Comparison of ENCODE assay signal across 8 mouse cellular contexts in the genomic region with DNA sequence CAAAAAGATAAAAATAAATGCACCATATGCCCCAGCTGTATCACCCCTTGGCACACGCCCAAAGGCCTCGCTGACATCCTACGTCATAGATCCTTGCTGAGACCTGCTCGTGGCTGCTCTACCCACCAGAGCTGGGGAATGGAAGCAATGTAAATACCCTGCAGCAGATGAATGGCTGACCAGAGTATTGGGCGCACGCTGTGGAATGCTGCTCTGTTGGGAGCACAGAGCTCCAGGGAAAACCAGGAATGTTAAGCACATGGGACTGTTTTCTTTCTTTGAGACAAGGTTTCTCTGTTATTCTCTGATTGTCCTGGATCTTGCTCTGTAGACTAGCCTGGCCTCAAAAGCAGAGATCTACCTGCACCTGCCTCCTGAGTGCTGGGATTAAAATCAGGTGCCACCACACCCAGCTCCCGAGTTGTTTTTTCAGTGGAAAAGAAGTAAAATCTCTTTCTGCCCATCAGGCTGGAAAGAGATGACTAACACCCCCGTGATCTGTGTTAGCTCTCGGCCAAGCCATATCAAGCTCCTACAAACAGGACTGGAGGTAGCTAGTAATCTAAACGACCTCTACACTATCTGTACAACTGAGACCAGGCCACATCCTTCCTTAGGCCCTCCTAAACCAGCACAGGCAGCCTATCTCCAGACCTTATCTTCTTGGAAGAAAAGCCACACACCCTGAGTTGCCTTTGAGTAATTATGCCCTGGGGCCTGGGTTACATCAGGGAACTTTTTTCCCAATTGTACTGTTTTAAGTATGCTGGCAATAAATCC. TPM values are rescaled to one million over a fixed set of nuclear protein-coding genes. Genes with fewer than 3 reads are reported as not detected.
A peak's percentile ranks its signal among the peaks of the same experiment; 100 is the strongest.
DNase-seq lines count a peak whose midpoint lies in the region; ATAC-seq and TF ChIP-seq lines count a peak whose summit lies in the region.

No protein-coding gene starts in this region.

- CTCF ChIA-PET in Patski (lab: Charles Lee) = interaction anchor here (0.9 to 6.3 kb wide), 20 partner anchors 11 to 164 kb away, joined by 3 to 84 read pairs (median 9); partner anchors contain the start of genes Pip5k1a, Psmd4 and Vps72

- intact Hi-C loops in heart, postnatal 25 days (cut with DNase I) = no loop called here

- H3K4me1 ChIP-seq in heart, embryonic 15.5 days (replicated peaks) = peaks cover 30% of the 10 kb centered on the region
- peaks cover 11% of the 10 kb centered on the region for H3K4me1 ChIP-seq in embryonic facial prominence, embryonic 15.5 days
- H3K4me1 ChIP-seq in liver, embryonic 15.5 days (replicated peaks) = peaks cover 34% of the 10 kb centered on the region
- H3K4me1 ChIP-seq in neural tube, embryonic 15.5 days = 0 out of 2 replicates have a peak, but pooled peaks cover 4% of the 10 kb centered on the region

- no peak for DNase-seq in heart, postnatal 25 days (ENCODE audit: low spot score)
- DNase-seq in 3T3-L1 (ENCODE audit: low read depth, low spot score) (peak; percentile 85), Patski (ENCODE audit: low read depth, low spot score) (peak; percentile 73)
- DNase-seq in thymus, postnatal 0 days (ENCODE audit: low spot score) = no peak

- in situ Hi-C loops in Patski (cut with MboI; ENCODE audit: low pct_unique_long_range_greater_than_20kb) = no loop called here

- POLR2A ChIA-PET in Patski (lab: Charles Lee) = interaction anchor here (0.5 to 1.2 kb wide), 6 partner anchors 9 to 50 kb away, joined by 3 to 6 read pairs (median 4); no protein-coding TSS in a partner anchor

- H3K27ac ChIP-seq in heart, embryonic 15.5 days = peak overlapping the region; percentile 86
- H3K27ac ChIP-seq in embryonic facial prominence, embryonic 15.5 days (replicated peaks) = peak overlapping the region; percentile 61; the same call in 1 of the 2 replicates
- peak overlapping the region; percentile 80 for H3K27ac ChIP-seq in liver, embryonic 15.5 days (replicated peaks)
- no peak overlapping the region; the same call in 1 of the 2 replicates for H3K27ac ChIP-seq in neural tube, embryonic 15.5 days (replicated peaks)

- H3K4me2 ChIP-seq in heart, embryonic 15.5 days = peak overlapping the region; percentile 28
- no peak overlapping the region for H3K4me2 ChIP-seq in embryonic facial prominence, embryonic 15.5 days (replicated peaks)
- peak overlapping the region; percentile 51 for H3K4me2 ChIP-seq in liver, embryonic 15.5 days
- H3K4me2 ChIP-seq in neural tube, embryonic 15.5 days = no peak overlapping the region

- H3K36me3 ChIP-seq in heart, embryonic 15.5 days = peaks cover 12% of the 10 kb centered on the region
- H3K36me3 ChIP-seq in embryonic facial prominence, embryonic 15.5 days = peaks cover 16% of the 10 kb centered on the region
- peaks cover 21% of the 10 kb centered on the region for H3K36me3 ChIP-seq in liver, embryonic 15.5 days (replicated peaks)
- peaks cover 24% of the 10 kb centered on the region for H3K36me3 ChIP-seq in neural tube, embryonic 15.5 days

- no peak overlapping the region for H3K9ac ChIP-seq in heart, embryonic 15.5 days
- no peak overlapping the region for H3K9ac ChIP-seq in embryonic facial prominence, embryonic 15.5 days
- 0 out of 2 replicates have a peak overlapping the region, but pooled peaks have one; percentile 6 for H3K9ac ChIP-seq in liver, embryonic 15.5 days
- H3K9ac ChIP-seq in neural tube, embryonic 15.5 days (replicated peaks) = no peak overlapping the region

- no peak for TF ChIP-seq CTCF in Patski (IDR thresholded peaks at IDR 0.05)

- peak; percentile 71 for ATAC-seq in heart, embryonic 15.5 days (replicated peaks; ENCODE audit: insufficient number of reproducible peaks, insufficient read depth, low FRiP score, low read depth)
- peak; percentile 58 for ATAC-seq in Patski
- 0 out of 2 replicates have a peak, but pooled peaks have one; percentile 53 for ATAC-seq in embryonic facial prominence, embryonic 15.5 days (ENCODE audit: insufficient number of reproducible peaks, low FRiP score, low TSS enrichment, low read depth)
- ATAC-seq in liver, embryonic 15.5 days (ENCODE audit: insufficient read depth) = peak; percentile 89
- no peak for ATAC-seq in neural tube, embryonic 15.5 days (ENCODE audit: low FRiP score)

- no peaks in the 10 kb centered on the region for H3K9me3 ChIP-seq in heart, embryonic 15.5 days (replicated peaks)
- H3K9me3 ChIP-seq in embryonic facial prominence, embryonic 15.5 days (replicated peaks) = no peaks in the 10 kb centered on the region
- H3K9me3 ChIP-seq in liver, embryonic 15.5 days (replicated peaks) = no peaks in the 10 kb centered on the region
- no peaks in the 10 kb centered on the region for H3K9me3 ChIP-seq in neural tube, embryonic 15.5 days (replicated peaks)

- 8% methylated on average over 10 of the region's 10 CpGs for WGBS in heart, embryonic 15.5 days
- WGBS in embryonic facial prominence, embryonic 15.5 days = 24% methylated on average over 10 of the region's 10 CpGs
- WGBS in liver, embryonic 15.5 days (ENCODE audit: insufficient replicate concordance) = 15% methylated on average over 10 of the region's 10 CpGs
- WGBS in neural tube, embryonic 15.5 days = 56% methylated on average over 10 of the region's 10 CpGs

- no peaks in the 10 kb centered on the region for H3K27me3 ChIP-seq in heart, embryonic 15.5 days
- no peaks in the 10 kb centered on the region for H3K27me3 ChIP-seq in Patski
- no peaks in the 10 kb centered on the region for H3K27me3 ChIP-seq in embryonic facial prominence, embryonic 15.5 days
- H3K27me3 ChIP-seq in liver, embryonic 15.5 days = no peaks in the 10 kb centered on the region
- no peaks in the 10 kb centered on the region for H3K27me3 ChIP-seq in neural tube, embryonic 15.5 days (replicated peaks)

- no peak overlapping the region for H3K4me3 ChIP-seq in heart, embryonic 15.5 days
- H3K4me3 ChIP-seq in embryonic facial prominence, embryonic 15.5 days (replicated peaks) = no peak overlapping the region
- H3K4me3 ChIP-seq in liver, embryonic 15.5 days (replicated peaks) = no peak overlapping the region
- H3K4me3 ChIP-seq in neural tube, embryonic 15.5 days (replicated peaks) = no peak overlapping the region

RNA-seq across cellular contexts. Expression of gene Psmd4, which starts 12.3 kb away (rescaled TPM):
- polyA plus RNA-seq in heart, embryonic 15.5 days (2015; fragmentation: Nextera tagmentation; extraction: Ambion mirVana) = 168 and 198 TPM in 2 replicates
- total RNA-seq in heart, postnatal 25 days (2021) = 100 to 1,000 TPM; 119 to 129 TPM
- 355 TPM for polyA plus RNA-seq in Patski (2021)
- 265 and 267 TPM in 2 replicates for polyA plus RNA-seq in embryonic facial prominence, embryonic 15.5 days (2015; fragmentation: Nextera tagmentation; extraction: Ambion mirVana)
- polyA plus RNA-seq in liver, embryonic 15.5 days (2015; fragmentation: Nextera tagmentation; extraction: Ambion mirVana) = 151 and 159 TPM in 2 replicates
- 264 and 266 TPM in 2 replicates for polyA plus RNA-seq in neural tube, embryonic 15.5 days (2015; fragmentation: Nextera tagmentation; extraction: Ambion mirVana)
- polyA plus RNA-seq in thymus, postnatal 0 days (2015; fragmentation: Nextera tagmentation; extraction: Ambion mirVana) = 310 and 313 TPM in 2 replicates

RNA-seq across cellular contexts. Expression of gene Zfp687, which starts 39.4 kb away (rescaled TPM):
- 12.3 and 18.3 TPM in 2 replicates for polyA plus RNA-seq in heart, embryonic 15.5 days (2015; fragmentation: Nextera tagmentation; extraction: Ambion mirVana)
- total RNA-seq in heart, postnatal 25 days (2021) = 10 to 100 TPM; 10.8 to 11.1 TPM
- polyA plus RNA-seq in Patski (2021) = 66.7 TPM
- polyA plus RNA-seq in embryonic facial prominence, embryonic 15.5 days (2015; fragmentation: Nextera tagmentation; extraction: Ambion mirVana) = 21.4 and 25.2 TPM in 2 replicates
- polyA plus RNA-seq in liver, embryonic 15.5 days (2015; fragmentation: Nextera tagmentation; extraction: Ambion mirVana) = 7.2 and 7.4 TPM in 2 replicates
- 16.6 and 17.7 TPM in 2 replicates for polyA plus RNA-seq in neural tube, embryonic 15.5 days (2015; fragmentation: Nextera tagmentation; extraction: Ambion mirVana)
- 16.7 and 18.4 TPM in 2 replicates for polyA plus RNA-seq in thymus, postnatal 0 days (2015; fragmentation: Nextera tagmentation; extraction: Ambion mirVana)

RNA-seq across cellular contexts. Expression of gene Pip5k1a, which starts 52.1 kb away (rescaled TPM):
- 14.1 and 16.5 TPM in 2 replicates for polyA plus RNA-seq in heart, embryonic 15.5 days (2015; fragmentation: Nextera tagmentation; extraction: Ambion mirVana)
- 10 to 100 TPM; 14.2 to 15.2 TPM for total RNA-seq in heart, postnatal 25 days (2021)
- polyA plus RNA-seq in Patski (2021) = 94.1 TPM
- 22.3 and 23.0 TPM in 2 replicates for polyA plus RNA-seq in embryonic facial prominence, embryonic 15.5 days (2015; fragmentation: Nextera tagmentation; extraction: Ambion mirVana)
- polyA plus RNA-seq in liver, embryonic 15.5 days (2015; fragmentation: Nextera tagmentation; extraction: Ambion mirVana) = 8.5 and 8.7 TPM in 2 replicates
- 15.5 and 16.5 TPM in 2 replicates for polyA plus RNA-seq in neural tube, embryonic 15.5 days (2015; fragmentation: Nextera tagmentation; extraction: Ambion mirVana)
- 19.9 and 22.6 TPM in 2 replicates for polyA plus RNA-seq in thymus, postnatal 0 days (2015; fragmentation: Nextera tagmentation; extraction: Ambion mirVana)

RNA-seq across cellular contexts. Expression of gene Vps72, which starts 56.2 kb away (rescaled TPM):
- 79.5 and 99.3 TPM in 2 replicates for polyA plus RNA-seq in heart, embryonic 15.5 days (2015; fragmentation: Nextera tagmentation; extraction: Ambion mirVana)
- 10 to 100 TPM; 31.3 to 32.2 TPM for total RNA-seq in heart, postnatal 25 days (2021)
- 120 TPM for polyA plus RNA-seq in Patski (2021)
- 142 and 162 TPM in 2 replicates for polyA plus RNA-seq in embryonic facial prominence, embryonic 15.5 days (2015; fragmentation: Nextera tagmentation; extraction: Ambion mirVana)
- 31.4 and 36.6 TPM in 2 replicates for polyA plus RNA-seq in liver, embryonic 15.5 days (2015; fragmentation: Nextera tagmentation; extraction: Ambion mirVana)
- 142 and 151 TPM in 2 replicates for polyA plus RNA-seq in neural tube, embryonic 15.5 days (2015; fragmentation: Nextera tagmentation; extraction: Ambion mirVana)
- 86.1 and 93.6 TPM in 2 replicates for polyA plus RNA-seq in thymus, postnatal 0 days (2015; fragmentation: Nextera tagmentation; extraction: Ambion mirVana)

Comparison
In these comparisons a context has a peak if more than half of its experiments do, and no peak if none do; other contexts are left out.
1. H3K4me2 ChIP-seq: peak in heart, embryonic 15.5 days (single experiment) and liver, embryonic 15.5 days (single experiment); none in embryonic facial prominence, embryonic 15.5 days (single experiment) and neural tube, embryonic 15.5 days (single experiment).
2. DNase-seq: peak in 3T3-L1 (single experiment) and Patski (single experiment); none in heart, postnatal 25 days (single experiment) and thymus, postnatal 0 days (single experiment).